Mouse (Mus musculus): ENCODE data around the gene Rapgef5.

DNA sequence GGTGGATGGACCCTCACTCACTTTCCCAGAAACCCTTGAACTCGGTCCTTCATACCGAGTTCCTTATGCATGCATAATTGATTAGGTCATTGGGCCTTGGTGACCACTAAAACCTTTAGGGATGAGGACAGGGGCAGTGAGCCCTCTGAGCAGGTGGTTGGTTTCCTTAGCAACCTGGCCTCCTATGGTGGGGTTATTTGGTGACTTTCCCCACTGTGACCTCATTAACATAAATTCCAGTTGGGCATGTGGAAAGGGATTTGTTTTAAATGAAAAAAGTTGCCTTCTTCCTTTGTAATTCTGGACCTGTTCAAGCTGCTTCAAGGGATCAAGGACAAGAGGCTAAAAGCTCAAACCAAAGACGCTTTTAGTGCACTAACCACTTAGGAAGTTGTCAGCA is 167.7 kb downstream of the Rapgef5 start:
- TF ChIP-seq CTCF (IDR thresholded peaks at IDR 0.05 in 2 of 3, conservative IDR thresholded peaks at IDR 0.05 in 1 of 3; ENCODE audit: control insufficient read depth in 1 of 3, insufficient read depth in 1 of 3, low read depth in 2 of 3, low read length in 3 of 3, poor library complexity in 1 of 3, severe bottlenecking in 1 of 3) (no peak), MAX (IDR thresholded peaks at IDR 0.05; ENCODE audit: low read length) (no peak), EP300 (IDR thresholded peaks at IDR 0.05; ENCODE audit: low read depth in 1 of 2, low read length in 2 of 2) (no peak), E2F4 (IDR thresholded peaks at IDR 0.05; ENCODE audit: borderline replicate concordance, low read depth, low read length) (no peak), TAL1 (IDR thresholded peaks at IDR 0.05; ENCODE audit: low read length) (no peak), UBTF (IDR thresholded peaks at IDR 0.05; ENCODE audit: borderline replicate concordance, insufficient read depth, low read depth, low read length) (no peak), MXI1 (IDR thresholded peaks at IDR 0.05; ENCODE audit: low read depth, low read length) (no peak)

All from MEL (cell line).